Mouse (Mus musculus) cerebellum, adult 18-20 months (tissue): ENCODE data around the gene Coro1a.

Experiments used
- DNase-seq, 2 experiments: peaks; one replicate each; pipeline ENCODE4 v3.0.0; 2021

Coro1a gene

DNA sequence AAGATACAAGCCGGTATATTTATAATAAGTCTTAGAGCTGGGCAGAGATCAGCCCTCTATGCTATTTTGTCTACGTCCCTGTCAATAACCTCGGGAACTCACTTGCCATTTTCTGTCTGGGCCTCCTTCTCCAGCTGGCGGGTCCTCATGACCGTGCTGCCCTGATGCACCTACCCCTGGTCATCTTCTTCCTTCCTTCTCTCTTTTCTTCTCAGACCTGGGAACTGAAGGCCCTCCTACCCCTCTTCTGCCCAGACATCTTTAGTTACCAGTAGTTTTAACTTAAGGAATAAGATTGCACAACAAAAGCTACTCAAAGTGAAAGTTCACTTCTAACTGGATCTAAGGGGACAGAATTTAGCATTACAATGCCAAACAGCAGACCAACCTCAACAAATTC is 27.9 kb downstream of the Coro1a start:
- DNase-seq, result no peak

- no peak for DNase-seq
These were observed 28.8 kb downstream of the Coro1a start for GRCm38 (mm10) chr7:126678545-126679341.

DNA sequence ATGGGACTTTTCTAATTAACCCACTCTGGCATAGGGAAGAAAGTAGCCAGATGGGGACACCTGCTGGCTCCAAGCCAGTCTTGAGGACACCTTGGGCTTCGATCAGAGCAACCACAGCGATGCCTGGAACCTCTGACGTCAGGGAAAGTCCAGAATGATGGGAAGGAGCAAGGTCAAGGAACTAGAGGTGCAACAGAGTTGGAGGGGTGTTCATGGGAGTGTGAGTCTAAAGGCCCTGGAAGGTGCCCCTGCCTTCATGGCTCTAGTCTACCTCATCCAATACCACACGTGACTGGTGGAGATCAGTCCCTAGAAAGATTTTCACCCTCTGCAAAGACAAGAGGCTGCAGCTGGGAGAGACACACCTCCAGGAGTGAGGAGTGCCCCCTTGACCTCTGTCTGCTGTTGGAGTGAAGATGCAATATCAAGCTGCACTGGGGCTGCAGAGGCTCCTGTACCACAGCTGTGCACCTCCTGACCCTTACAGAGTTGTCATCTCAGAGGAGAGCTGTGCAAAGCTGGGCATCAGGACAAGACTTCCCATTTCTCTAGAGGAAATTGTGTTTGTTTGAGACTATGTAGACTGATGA is 30.9 kb downstream of the Coro1a start:
- DNase-seq, result no peak

DNA sequence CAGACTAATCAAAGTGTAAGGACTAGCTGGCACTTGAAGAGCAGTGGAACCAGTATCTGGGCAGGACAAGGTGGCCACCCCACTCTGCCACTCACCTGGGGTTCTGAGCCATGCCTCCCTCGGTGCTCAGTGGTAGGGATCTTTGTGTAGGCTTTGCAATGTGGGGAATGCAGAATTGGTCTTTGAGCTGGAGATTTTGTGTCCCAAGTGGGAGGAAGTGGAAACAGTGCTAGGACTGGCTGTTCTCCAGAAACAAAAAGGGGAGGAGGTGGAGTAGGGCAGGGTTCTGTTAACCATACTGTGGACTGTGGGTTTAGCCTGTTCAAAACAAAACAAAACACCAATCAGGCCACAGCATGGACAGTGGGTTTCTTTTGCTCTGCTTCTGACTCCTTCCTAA is 31.4 kb downstream of the Coro1a start, which contains the start of gene Sult1a1:
TSS of gene Sult1a1 (minus strand) at position 226 of the 400 bp plus-strand sequence.
- no peak for DNase-seq

- no peak for DNase-seq
These were observed 32.5 kb downstream of the Coro1a start for GRCm38 (mm10) chr7:126675104-126675503.

GRCm38 (mm10) chr7:126672111-126672510 is 35.5 kb downstream of the Coro1a start:
- DNase-seq, result no peak

- no peak for DNase-seq
These were observed 37.4 kb downstream of the Coro1a start for GRCm38 (mm10) chr7:126670152-126670551.

DNA sequence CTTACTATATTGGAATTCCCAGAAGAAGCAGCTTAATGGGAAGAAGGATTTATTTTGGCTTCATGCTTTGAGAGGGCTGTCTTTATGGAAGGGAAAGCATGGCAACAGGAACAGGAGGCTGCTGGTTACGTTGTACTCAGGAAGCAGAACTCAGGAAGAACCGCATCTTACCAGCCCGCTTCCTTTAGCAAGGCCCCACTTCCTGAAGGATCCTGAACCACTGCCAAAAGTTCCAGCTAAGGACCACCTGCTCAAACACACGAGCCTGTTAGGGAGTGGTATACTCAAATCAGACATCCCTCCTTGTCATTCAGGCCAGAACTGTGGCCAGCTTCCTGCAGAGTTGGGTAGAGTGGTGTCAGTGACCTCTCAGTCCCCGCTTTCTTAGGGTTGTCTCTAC is 39.1 kb downstream of the Coro1a start:
- DNase-seq, result no peak

GRCm38 (mm10) chr7:126667495-126668090 is 40.0 kb downstream of the Coro1a start:
- no peak for DNase-seq

GRCm38 (mm10) chr7:126665269-126665668 is 42.3 kb downstream of the Coro1a start:
- DNase-seq, result no peak

GRCm38 (mm10) chr7:126663646-126664045 is 43.9 kb downstream of the Coro1a start:
- no peak for DNase-seq

DNA sequence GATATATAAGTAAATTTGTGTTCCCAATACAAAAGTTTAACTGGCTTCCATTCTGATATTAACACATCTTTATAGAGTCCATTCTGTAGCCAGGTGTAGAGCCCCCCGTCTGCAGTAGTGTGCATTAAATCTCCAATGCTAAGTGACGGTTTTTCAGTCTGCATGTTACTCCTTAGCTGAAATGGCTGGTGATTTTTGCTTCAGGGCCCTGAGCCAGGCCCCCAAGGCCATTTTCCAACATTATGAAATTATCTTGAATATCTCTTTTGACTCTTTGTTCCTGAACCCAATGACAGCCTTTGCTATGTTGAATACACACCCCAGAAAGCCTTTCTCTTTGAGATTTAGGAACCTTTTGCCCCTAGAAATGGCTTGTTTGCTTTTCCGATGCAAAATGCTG is 47.8 kb downstream of the Coro1a start:
- no peak for DNase-seq

- no peak for DNase-seq
These were observed 50.1 kb downstream of the Coro1a start for GRCm38 (mm10) chr7:126657522-126657921.

DNA sequence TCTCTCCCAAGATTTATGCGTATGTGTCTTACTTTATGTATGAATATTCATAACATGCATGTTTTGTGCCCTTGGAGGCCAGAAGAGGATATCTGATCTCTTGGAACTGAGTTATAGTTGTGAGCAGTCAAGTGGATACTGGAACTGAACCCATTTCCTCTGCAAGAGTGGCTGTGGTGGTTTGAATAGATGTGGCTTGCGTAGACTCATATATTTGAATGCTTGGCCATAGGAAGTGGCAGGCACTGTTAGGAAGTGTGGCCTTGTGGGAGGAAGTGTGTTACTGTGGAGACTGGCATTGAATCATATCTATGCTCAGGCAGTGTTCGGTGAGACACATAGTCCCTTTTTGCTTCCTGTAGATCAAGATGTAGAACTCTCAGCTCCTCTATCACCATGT is 51.9 kb downstream of the Coro1a start:
- DNase-seq, result no peak

DNA sequence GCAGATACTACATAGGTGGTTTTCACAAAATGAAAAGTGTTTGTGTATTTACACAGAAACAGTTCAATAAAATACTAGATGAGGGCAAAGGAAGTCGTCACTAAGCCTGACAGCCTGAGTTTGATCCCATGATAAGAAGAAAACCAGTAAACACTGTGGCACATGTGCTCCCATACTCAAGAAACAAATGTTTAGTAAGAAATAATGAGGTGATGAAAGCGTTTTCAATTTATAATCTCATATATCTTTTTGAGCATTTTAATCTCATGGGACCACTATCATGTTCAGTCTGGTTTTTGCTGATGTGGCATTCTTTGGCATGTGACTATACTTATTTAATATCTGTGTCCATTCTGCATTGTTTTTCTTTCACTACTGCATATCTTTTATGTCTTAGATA is 53.6 kb downstream of the Coro1a start:
- DNase-seq, result no peak

GRCm38 (mm10) chr7:126650852-126651251 is 56.7 kb downstream of the Coro1a start:
- DNase-seq, result no peak
